Mouse (Mus musculus) mesoderm, embryonic 11.5 days (tissue): Measurements from ENCODE around the gene Slc16a13.
"Not testable (repeated sequence)": the region's sequence is repeated elsewhere in the genome, so short reads cannot be mapped to it uniquely, and the experiment has no call there.

Experiments
- DNase-seq: peaks from one replicate; pipeline ENCODE4 v3.0.0-alpha.2; 2012; ENCODE audit warnings: low read depth, low spot score

The Slc16a13 gene

GRCm38 (mm10) chr11:70172298-70172697 lies 48.6 kb downstream of the Slc16a13 start:
- DNase-seq = no peak

DNA sequence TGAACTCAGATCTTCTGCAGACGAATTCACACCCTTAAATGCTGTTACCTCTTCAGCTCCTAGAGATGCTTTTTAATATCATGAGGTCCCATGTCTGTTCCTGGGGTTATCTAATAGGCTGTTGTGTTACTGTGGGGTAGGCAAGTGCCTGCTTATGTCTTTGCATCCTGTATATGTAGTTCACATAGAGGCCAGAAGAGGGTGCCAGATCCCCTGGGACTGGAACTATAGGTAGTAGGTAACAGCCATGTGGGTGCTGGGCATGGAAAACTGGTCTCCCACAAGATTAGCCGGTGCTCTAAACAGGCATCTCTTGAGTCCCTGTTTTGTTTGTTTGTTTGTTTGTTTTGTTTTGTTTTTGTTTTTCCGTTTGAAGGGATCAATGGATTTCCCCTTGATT lies 49.0 kb downstream of the Slc16a13 start:
- DNase-seq = peak; percentile 36

DNA sequence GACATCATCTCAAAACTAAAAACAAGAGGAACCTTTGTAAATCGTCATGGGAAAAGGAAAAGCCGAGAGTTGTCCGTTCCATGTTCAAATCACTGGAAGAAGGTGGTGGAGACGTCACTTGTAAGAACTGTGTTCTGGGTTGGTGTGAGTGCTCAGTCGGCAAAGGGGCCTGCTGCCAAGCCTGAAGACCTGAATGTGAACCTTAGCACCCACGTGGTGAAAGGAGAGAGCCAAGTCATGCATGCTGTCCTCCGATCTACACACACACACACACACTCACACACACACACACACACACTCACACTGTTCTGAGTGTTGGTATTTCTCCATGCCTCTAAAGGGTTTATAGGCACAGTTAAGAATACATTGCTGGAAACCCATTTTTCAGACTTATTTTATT lies 49.7 kb downstream of the Slc16a13 start:
- DNase-seq = no peak

- no peak for DNase-seq
Measured at GRCm38 (mm10) chr11:70170291-70170690, 50.6 kb downstream of the Slc16a13 start.

GRCm38 (mm10) chr11:70169471-70169870 lies 51.4 kb downstream of the Slc16a13 start:
- not testable (repeated sequence) for DNase-seq

DNA sequence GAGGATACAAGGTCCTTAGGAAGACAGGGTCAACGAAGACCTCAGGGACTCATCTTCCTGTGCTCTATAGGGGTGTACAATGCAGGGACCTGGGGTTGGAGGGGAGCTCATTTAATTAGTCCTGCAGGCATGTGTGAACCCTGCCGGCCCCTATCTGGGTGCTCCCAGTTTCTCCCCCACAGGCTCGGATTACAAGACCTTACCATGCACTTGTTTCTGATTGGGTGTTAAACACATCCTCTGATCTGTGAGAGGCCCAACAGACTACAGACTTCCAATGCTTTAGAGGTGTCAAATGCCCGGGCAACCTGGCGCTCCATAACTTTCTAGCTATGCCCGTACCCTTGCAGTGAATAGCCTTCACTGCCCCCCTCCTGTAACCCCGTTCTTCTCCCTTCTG lies 52.7 kb downstream of the Slc16a13 start:
- DNase-seq = no peak
